Mouse (Mus musculus) layer of hippocampus, postnatal 25 days (tissue): ENCODE results near the gene Comp. TPM values are rescaled to one million over a fixed set of nuclear protein-coding genes. Genes with fewer than 3 reads are reported as not detected.

Source experiments
- DNase-seq, 2 experiments: peaks; one replicate each; pipeline ENCODE4 v3.0.0; 2022; ENCODE audit warnings: mixed read lengths in 2 of 2, low spot score in 1 of 2; ENCODE audit errors: extremely low spot score in 1 of 2
- total RNA-seq, 2 experiments: library from RNA; stranded (reverse); gene quantifications; 2 replicates each; pipeline ENCODE4 v1.2.3; 2021

Comp gene
- total RNA-seq: under 1 TPM; 0.32 to 0.47 TPM

DNA sequence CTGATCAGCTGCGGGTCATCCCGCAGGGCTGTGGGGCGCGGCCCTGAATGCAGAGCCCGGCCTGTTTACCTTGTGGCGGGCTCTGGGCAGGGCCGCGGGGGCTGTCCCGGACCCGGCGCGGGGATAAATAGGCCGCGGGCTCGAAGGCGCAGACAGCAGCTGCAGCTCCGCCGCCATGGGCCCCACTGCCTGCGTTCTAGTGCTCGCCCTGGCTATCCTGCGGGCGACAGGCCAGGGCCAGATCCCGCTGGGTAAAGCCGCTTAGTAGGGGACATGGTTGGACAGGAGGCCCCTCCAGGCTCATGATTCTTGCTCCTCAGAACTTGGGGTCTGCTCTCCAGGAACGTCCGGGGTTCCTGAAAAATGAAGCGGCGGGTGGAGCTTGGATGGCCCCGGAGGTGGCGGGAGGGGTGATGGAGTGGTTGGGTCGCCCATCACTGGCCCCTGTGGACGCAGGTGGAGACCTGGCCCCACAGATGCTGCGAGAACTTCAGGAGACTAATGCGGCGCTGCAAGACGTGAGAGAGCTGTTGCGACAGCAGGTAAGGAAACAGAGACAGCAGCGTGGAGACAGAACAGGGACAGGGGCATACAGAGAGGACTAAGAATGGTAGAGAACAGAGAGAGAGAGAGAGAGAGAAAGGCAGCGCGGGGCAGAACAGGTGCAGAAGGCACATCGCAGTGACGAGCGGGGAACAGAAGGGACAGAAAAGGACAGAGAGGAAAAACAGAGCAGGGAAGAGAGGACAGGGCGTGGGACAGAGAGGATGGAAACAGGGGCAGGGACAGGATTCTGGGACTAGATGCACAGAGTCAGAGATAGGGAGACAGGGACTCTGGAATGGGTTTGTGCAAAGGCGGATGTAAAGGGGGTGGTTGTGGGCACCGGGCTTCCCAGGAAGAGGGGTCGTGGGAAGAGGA is at the start of gene Comp:
Comp (plus strand) TSS at position 162 of the 921 bp plus-strand sequence.
- no peak for DNase-seq

DNA sequence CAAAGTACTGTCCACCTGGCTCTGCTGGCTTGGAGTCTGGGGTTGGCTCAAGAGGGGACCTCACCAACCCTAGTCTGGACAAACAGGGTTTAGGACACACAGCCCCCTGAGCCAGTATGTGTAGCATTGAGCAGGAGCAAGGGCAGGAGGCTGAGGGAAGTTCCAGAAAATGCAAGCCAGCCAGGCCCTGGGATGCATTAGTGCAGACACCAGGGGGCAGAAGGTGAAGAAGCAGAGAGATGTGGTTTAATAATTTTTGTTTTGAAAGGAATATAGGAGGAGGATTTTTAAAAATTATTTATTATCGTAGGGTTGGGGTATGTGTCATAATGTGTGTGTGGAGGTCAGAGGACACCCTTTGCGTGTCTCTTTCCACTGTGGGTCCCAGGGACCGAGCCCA is 49.6 kb upstream of the Comp start:
- DNase-seq: no peak

DNA sequence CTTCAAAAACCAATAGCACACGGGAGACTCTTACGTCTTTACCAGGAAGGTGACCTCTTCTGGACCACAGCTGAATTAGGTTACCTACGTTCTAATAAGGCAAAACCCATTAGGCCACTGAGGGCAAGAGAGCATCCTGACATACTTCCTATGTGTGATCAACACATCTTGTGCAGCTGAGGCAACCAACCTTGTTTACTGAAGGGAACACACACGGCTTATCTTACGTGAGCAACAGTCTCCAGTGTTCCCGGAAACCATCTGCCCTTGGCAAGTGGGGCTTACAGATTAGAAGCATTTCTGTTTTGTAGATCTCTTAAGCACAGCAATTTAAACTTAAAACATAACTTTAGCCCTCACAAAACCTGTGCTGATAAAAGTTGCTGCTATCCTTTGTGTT is 45.8 kb upstream of the Comp start:
- DNase-seq: no peak

DNA sequence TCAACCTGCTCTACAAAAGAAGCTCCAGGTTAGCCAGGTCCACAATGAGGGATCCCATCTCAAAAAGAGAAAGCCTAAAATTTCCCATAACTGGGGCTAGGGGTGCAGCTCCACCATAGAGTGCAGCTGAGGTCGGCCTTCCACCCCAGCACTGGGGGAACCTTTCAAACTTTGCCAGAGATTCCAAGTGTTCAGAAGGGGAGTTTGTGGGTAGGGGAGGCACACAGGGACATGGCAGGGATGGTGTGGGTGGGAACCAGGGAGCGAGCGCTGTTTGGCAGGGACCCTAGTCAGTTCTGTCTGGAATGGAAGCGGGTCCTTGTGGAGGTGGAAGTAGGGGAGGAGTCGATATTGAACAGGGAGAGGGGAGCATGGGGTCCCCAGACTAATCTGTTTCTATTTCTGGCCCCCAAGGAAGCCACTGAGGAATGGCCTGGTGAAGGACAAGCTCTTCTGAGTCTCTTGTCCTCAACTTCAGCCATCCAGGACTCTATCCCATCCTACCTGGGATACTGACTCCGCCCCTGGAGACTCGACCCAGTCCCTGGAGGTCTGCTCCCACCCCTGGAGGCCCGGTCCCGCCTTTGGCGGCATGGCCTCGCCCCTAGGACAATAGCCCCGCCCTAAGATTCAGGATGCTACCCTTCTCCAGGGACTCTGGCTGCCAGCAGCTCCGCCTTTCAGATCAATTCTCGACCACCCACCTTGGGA is 44.1 kb upstream of the Comp start, which contains the start of gene Gdf1:
Gdf1 (plus strand) TSS at position 694 of the 711 bp plus-strand sequence.
- no peak for DNase-seq

DNA sequence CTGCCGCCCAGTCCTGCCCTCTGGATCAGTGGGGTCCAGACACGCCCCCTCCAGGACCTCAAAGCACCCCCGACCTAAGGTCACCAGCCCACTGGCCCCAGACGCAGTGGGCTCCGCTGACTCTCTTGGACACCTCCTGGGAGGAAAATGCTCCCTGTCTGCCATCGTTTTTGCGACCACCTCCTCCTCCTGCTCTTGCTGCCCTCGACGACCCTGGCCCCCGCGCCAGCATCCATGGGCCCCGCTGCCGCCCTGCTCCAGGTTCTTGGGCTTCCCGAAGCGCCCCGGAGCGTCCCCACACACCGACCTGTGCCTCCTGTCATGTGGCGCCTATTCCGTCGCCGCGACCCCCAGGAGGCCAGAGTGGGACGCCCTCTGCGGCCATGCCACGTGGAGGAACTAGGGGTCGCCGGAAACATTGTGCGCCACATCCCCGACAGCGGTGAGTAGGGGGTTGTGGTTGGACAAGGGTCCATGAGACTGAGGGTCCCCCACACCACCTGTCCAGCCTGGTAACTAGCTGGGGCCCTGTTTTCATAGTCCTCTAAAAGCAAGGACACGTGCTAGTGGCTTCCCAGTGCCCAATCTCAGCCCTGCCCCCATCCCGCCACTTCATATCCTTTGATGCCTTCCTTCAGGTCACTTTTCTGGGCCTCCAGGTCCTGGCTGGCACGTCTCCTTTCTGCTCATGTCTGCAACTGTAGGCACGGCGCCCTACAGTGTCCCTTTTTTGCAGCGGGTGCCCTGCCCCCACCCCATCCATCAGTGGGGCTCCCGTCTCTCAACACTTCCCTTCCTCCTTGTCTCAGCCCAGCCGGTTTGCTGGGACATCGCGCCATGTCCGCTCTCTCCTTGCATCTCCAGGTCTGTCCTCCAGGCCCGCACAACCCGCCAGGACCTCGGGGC is 43.3 kb upstream of the Comp start:
- DNase-seq: no peak

DNA sequence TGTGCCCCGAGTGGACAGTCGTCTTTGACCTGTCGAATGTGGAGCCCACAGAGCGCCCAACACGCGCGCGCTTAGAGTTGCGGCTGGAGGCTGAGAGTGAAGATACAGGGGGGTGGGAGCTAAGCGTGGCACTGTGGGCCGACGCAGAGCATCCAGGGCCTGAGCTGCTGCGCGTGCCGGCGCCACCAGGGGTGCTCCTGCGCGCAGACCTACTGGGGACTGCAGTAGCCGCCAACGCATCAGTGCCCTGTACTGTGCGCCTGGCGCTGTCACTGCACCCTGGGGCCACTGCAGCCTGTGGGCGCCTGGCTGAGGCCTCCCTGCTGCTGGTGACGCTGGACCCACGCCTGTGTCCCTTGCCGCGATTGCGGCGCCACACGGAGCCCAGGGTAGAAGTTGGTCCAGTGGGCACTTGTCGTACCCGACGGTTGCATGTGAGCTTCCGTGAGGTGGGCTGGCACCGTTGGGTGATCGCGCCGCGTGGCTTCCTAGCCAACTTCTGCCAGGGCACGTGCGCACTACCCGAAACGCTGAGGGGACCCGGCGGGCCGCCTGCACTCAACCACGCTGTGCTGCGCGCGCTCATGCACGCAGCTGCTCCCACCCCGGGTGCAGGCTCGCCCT is 42.5 kb upstream of the Comp start:
- peak; percentile 56 to 64 for DNase-seq

DNA sequence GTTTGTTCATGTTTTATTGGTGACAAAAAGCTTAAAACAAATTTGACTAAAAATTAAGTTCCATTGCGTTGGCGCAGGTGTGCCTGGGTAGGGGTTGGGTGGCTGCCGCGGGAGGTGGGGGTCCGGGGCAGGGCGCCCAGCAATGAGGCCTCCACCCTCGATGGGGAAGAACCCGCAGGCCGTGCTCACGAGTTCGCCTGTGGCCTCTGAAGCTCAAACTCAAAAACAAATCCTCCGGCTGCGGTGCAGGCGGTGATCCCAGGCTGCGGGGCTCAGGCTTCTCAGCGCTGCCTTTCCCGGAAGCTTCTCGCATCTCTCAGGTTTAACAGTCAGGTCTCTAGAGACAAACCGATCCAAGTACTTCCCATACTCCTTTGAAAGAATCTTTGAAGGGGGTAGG is 41.8 kb upstream of the Comp start:
- DNase-seq: no peak

DNA sequence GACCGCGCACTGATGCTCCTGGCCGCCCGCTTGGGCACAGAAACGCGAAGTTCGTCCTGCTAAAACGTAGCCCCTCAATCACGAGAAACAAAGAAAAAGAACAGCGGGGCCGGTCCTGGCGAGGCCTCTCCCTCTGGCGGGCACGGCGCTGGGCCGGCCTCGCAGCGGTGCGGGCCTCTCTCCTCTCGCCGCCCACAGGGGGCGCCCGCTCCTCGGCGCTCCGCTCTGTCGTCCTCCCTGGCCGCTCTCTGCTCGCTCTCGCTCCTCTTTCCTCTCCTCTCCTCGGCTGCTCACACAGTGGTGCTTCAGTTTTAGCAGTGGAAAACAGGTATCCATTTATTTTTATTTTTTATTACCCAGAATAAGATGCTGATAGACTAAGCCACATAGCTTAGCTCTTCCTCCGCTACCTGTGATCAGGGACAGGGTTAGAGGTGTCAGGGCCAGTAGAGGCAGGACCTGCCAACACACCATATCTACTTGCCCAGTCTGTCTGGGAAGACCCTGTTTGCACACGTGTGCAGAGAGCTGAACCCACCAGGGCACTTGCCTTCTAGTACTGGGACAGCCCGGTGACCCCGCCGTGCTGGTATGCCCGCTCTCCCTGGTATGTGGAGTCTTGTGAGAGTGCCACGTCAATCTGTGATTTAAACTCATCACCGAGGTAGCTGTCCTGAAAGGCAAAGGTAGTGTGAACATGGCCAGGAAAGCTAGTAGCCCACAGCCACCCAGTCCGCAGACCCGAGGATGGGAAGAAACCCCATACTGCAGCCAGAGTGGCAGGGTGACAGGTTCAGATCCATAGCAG is 41.1 kb upstream of the Comp start:
- peak; percentile 75 to 79 for DNase-seq

DNA sequence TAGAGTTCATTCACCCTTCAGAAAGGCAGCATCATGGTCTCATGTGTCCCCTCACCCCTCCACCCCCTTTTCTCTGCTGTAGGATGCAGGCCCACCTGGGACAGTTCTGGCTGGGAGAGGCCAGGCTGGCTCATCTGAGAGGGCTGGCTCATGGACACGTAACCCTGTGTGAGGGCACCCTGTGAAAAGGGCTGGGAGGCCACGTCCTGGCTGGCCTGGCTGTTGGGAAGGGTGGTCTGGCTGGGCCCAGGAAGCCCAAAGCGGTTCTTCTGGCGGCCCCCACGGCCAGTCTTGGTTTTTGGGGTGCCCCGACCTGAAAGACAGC is 40.5 kb upstream of the Comp start:
- no peak for DNase-seq

DNA sequence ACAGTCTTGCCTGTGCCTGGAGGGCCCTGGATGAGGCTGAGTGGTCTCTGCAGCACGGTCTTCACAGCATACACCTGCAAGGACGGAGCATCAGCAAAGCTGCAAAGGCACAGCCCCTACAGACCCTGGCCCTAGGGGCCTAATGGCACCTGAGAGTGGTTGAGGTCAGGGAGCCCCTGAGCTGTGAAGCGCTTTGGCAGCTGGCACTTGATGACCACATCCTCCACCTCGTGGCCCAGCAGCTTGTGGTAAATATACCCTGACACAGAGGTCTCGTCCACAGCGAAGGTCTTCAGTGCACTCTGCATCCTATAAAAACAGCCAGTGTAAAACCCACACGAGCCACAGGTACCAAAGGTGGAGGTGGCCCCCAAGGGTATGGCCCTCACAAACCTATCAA is 34.4 kb upstream of the Comp start:
- no peak for DNase-seq

DNA sequence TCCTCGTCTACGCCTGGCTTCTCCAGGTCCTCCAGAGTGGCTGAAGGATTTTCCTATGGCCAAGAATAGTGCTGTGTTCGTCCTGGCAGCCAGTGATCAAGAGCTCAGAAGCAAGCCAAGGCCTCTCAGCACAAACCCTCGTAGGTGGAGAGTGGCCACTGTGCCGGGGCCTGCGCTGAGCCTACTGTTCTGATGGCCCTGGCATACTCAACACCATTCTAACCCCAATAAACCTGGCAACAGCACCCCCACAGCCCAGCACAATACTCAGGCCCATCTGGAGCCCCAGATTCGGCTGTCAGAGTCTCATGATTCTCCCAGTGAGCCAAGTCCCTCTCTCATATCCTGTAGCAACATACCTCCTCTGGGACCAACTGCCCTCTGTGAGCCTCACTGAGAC is 32.7 kb upstream of the Comp start:
- DNase-seq: no peak

DNA sequence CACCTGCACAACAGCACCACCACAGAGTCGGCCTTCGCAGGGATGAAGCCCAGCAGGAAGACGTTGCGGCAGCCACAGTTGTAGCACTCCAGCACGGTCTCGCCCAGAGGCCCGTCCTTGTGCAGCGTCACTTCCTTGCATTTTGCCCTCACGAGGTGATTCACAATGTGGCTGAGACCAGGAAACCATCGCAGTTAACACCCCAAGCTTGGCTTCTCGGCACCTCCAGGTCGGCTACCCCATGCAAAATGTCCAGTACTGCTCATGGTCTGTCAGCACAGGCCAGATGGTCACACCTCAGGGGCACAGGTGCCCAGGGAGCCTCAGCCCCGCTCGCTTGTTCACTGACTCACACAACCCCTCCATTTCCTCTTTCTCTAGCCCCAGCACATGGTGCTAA is 31.4 kb upstream of the Comp start:
- no peak for DNase-seq

DNA sequence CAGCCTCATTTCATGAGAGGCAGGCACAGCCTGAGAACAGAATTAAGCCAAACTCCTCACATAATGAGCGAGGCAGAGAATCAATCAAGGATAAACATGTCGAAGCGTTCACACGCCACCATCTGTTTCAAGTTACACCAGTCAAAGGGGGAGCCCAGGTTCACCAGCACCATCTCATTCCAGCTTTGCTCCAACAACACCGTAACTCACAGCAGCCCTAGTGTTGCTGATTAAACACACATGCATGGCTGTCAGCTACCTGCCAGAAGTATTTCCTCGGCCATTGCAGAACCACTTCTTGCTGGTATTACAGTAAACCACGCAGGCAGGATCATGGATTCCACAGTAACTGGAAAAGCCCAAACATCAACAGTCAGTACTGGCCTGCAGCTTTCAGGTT is 30.3 kb upstream of the Comp start:
- no peak for DNase-seq

DNA sequence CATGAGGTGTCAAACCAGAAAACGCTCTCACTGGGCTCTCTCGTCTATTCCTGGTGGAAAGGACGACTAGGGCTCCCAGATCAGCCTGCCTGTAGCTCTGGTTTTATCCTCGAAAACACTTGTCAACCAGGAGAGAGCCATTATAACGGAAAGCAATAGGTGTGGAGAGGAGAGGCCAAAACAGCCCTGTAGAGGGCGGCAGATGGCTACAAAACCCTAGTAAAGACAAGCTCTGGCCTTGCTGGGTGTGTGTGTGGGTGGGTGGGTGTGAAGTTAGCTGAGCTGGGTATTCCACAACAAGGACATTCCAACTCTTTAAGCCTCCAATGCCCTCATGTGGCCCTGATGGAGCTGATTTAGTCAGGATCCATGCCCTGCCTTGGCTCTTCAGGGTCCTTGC is 29.7 kb upstream of the Comp start:
- peak in 1 of 2 experiments; percentile 56 for DNase-seq

DNA sequence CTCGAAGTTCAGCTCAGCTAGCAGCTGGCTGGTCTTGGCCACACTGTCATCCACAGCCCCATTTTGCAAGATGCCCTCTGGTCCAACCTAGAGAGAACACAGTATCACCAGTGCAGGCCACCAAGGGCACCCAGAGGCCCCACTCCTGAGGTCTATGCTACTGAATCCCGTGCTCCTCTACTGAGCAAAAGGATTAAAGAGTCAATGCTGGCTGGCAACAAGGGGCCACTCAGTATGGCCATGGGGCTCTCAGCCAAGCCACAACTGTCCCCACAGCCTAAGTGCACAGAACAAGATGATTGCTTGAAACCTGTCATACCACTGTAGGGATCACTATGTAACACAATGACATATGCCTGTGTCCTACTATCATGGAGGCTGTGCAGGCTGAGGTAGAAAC is 29.1 kb upstream of the Comp start:
- DNase-seq: no peak

DNA sequence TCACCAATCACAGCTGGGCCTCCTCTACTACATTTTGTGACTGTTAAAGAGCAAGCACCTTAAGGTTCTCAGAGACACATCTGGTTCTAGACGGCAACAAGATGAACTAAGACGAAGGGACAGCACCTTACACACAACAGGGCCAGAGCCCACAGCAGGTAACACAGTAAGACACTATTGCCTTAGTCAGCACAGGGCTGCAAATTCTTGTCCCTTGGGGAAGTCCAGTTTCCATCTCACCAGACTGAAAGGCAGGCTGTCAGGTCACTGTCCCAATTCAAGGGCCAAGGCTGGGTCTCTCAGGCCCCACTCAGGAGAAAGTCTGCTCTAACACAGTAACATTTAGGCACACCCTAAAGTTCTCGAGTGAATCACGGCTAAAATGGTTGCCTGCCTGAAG is 25.9 kb upstream of the Comp start:
- DNase-seq: no peak

DNA sequence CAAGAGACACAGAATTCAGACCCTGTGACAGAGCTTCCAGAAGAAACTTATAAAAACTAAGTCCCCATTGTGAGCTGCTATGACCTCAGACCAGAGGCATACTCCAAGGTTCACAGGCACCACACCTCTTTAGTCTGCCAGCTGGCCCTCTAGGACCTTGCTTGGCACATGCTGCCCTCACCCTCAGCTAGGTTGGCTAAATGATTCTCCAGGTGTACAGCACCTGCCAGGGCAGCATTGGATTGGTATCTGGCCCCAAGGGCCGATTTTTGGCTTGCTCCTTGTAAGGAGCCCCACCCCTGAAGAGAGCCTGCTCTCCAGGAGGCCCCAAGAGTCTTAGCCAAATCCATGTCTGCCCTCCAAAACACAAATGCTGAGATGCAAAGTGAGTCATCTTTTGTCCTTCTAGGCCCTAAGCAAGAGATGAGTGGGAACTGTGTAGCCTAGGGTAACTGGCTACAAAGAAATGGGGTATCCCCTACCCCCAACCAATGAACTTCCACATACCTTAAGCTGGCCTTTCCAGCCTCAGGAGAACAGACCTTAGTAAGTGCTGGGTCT is 25.4 kb upstream of the Comp start:
- DNase-seq: no peak

DNA sequence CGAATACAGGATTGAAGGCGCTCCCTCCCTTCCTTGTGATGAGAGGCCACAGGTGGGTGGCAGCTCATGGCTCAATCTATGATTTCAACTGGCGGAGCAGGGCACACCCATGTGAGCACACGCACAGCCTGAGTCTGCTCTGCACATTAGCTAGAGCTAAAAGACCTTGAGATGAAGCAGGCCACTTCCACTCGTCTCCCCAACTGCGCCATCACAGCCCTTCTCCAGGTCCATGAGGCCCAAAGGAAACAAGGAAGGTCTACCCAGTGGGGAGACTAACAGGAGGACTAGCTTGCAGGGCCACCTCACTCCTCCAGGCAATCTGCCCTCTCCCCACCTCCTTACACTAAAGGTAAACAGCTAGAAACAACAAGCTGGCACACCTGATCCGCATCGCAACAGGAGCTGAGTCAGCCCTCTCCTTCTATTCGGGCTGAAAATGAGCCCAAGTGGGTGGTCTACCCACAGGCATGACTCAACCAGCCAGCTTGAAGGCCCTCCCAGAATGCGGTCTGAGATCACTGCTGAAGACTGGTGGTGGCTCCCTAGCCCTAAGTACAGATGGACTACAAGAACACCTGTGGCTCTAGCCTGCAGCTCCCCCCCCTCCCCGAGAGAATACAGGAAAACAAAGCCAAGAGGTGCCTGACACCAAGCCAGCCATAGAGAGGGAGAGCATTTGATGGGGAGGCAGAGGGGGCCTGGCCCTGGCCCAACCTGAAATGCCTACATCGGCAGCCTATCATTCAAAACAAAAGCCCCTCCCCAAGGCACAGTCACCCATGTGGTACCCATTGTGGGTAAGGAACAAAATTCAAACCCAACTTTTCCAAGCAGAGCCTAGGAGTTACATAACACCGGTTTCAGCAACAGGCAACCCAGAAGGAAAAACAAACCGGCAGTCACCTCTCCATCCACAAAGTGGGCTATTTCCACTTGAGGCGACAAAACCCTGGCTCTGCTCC is 22.0 kb upstream of the Comp start:
- DNase-seq: no peak
